Mouse (Mus musculus): ENCODE measurements around the gene Sh2d1b1.
"Not testable (repeated sequence)": the region's sequence is repeated elsewhere in the genome, so short reads cannot be mapped to it uniquely, and the experiment has no call there.

Gene Sh2d1b1

GRCm38 (mm10) chr1:170277016-170277415 is at the start of gene Sh2d1b1:
Gene Sh2d1b1, plus strand, starts transcription at chr1:170277320.
- no peak for DNase-seq

- not testable (repeated sequence) for DNase-seq
These were observed 44.4 kb upstream of the Sh2d1b1 start, which contains the start of gene Sh2d1b2 for GRCm38 (mm10) chr1:170232688-170233087. Gene Sh2d1b2, plus strand, starts transcription at chr1:170232749.

GRCm38 (mm10) chr1:170245016-170245415 is 32.1 kb upstream of the Sh2d1b1 start:
- no peak for DNase-seq

GRCm38 (mm10) chr1:170254893-170255559 is 22.1 kb upstream of the Sh2d1b1 start:
- DNase-seq, result no peak

- DNase-seq, result peak; percentile 77
These were observed 21.6 kb upstream of the Sh2d1b1 start for GRCm38 (mm10) chr1:170255560-170255910.

GRCm38 (mm10) chr1:170270281-170270680 is 6.8 kb upstream of the Sh2d1b1 start:
- DNase-seq, result no peak

- DNase-seq, result no peak
These were observed 6.4 kb upstream of the Sh2d1b1 start for GRCm38 (mm10) chr1:170270696-170271095.

- DNase-seq, result no peak
These were observed 3.9 kb upstream of the Sh2d1b1 start for GRCm38 (mm10) chr1:170273252-170273651.

- DNase-seq, result no peak
These were observed 5.5 kb downstream of the Sh2d1b1 start for GRCm38 (mm10) chr1:170282415-170283129.

GRCm38 (mm10) chr1:170292239-170292951 is 15.3 kb downstream of the Sh2d1b1 start:
- DNase-seq, result peak; percentile 40

- DNase-seq, result no peak
These were observed 16.1 kb downstream of the Sh2d1b1 start for GRCm38 (mm10) chr1:170293257-170293656.

GRCm38 (mm10) chr1:170294786-170295570 is 17.9 kb downstream of the Sh2d1b1 start:
- no peak for DNase-seq

GRCm38 (mm10) chr1:170299496-170299895 is 22.4 kb downstream of the Sh2d1b1 start:
- DNase-seq, result no peak

GRCm38 (mm10) chr1:170301686-170302085 is 24.6 kb downstream of the Sh2d1b1 start:
- DNase-seq, result no peak

GRCm38 (mm10) chr1:170302456-170302855 is 25.3 kb downstream of the Sh2d1b1 start:
- DNase-seq, result no peak

GRCm38 (mm10) chr1:170303103-170303502 is 26.0 kb downstream of the Sh2d1b1 start:
- DNase-seq, result no peak

GRCm38 (mm10) chr1:170305002-170305401 is 27.9 kb downstream of the Sh2d1b1 start:
- no peak for DNase-seq

- no peak for DNase-seq
These were observed 29.1 kb downstream of the Sh2d1b1 start, which contains the start of gene Gm7694 for GRCm38 (mm10) chr1:170306232-170306631. Gene Gm7694, minus strand, starts transcription at chr1:170306332.

GRCm38 (mm10) chr1:170308503-170308902 is 31.4 kb downstream of the Sh2d1b1 start, which contains the start of gene Spata46:
Gene Spata46, plus strand, starts transcription at chr1:170308803.
- no peak for DNase-seq

- no peak for DNase-seq
These were observed 34.3 kb downstream of the Sh2d1b1 start for GRCm38 (mm10) chr1:170311431-170311830.

GRCm38 (mm10) chr1:170322046-170322445 is 44.9 kb downstream of the Sh2d1b1 start:
- no peak for DNase-seq

- no peak for DNase-seq
These were observed 45.9 kb downstream of the Sh2d1b1 start for GRCm38 (mm10) chr1:170323001-170323400.

- DNase-seq, result no peak
These were observed 47.2 kb downstream of the Sh2d1b1 start for GRCm38 (mm10) chr1:170324312-170324711.

Measured in right cerebral cortex, postnatal 4 days (tissue).